Mouse (Mus musculus): Measurements from ENCODE around the gene Klkb1. TPM values are rescaled to one million over a fixed set of nuclear protein-coding genes. Genes with fewer than 3 reads are reported as not detected.
A peak's percentile ranks its signal among the peaks of the same experiment; 100 is the strongest.
"Not testable (repeated sequence)": the region's sequence is repeated elsewhere in the genome, so short reads cannot be mapped to it uniquely, and the experiment has no call there.

Gene Klkb1
- 0.15 and 0.24 TPM in 2 replicates for polyA plus RNA-seq (2012; ENCODE audit: insufficient read depth, insufficient read length, missing spikeins)

DNA sequence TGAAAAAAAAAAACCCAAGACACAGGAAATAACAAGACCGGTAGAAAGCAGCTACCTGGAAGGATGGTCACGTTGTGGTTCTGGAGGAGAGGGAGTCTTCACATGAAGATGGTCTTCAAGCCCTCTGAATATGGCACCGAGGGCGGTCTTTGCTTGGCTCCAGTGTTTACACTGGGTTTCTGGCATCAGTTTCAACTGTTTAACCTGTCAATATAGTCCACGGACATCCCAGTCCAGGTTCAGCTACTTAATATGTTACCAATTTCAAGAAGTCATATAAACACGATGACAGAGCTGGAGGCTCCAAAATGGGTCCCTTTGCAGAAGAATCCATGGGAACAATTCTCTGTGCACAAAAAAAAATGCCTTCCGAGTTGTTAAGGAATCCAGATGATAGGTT, at the start of gene Klkb1:
Gene Klkb1, minus strand, starts transcription at position 173 of the 400 bp plus-strand sequence.
- no peak within 1 kb of the TSS for H3K4me3 ChIP-seq (ENCODE audit: insufficient read depth, low read length)
- no peak for TF ChIP-seq POLR2A (IDR thresholded peaks at IDR 0.05; ENCODE audit: borderline replicate concordance, low read depth, low read length)
- TF ChIP-seq CTCF (IDR thresholded peaks at IDR 0.05; ENCODE audit: low read depth, low read length): no peak
- H3K27ac ChIP-seq (ENCODE audit: insufficient read depth, low read depth, low read length): no peak within 1 kb of the TSS
- H3K4me1 ChIP-seq (ENCODE audit: control insufficient read depth, insufficient read depth, low read length): 0 out of 2 replicates have a peak, but pooled peaks cover 2% of the 10 kb centered on the region

GRCm38 (mm10) chr8:45344298-45344697, 49.6 kb upstream of the Klkb1 start:
- TF ChIP-seq CTCF (IDR thresholded peaks at IDR 0.05; ENCODE audit: low read depth, low read length) (no peak), POLR2A (IDR thresholded peaks at IDR 0.05; ENCODE audit: borderline replicate concordance, low read depth, low read length) (no peak)
- Histone ChIP-seq H3K27ac (ENCODE audit: insufficient read depth, low read depth, low read length) (no peak overlapping the region), H3K4me3 (ENCODE audit: insufficient read depth, low read length) (no peak overlapping the region), H3K4me1 (ENCODE audit: control insufficient read depth, insufficient read depth, low read length) (no peaks in the 10 kb centered on the region)

GRCm38 (mm10) chr8:45341630-45342628, 47.3 kb upstream of the Klkb1 start:
- Histone ChIP-seq H3K27ac (ENCODE audit: insufficient read depth, low read depth, low read length) (no peak overlapping the region), H3K4me3 (ENCODE audit: insufficient read depth, low read length) (no peak overlapping the region), H3K4me1 (ENCODE audit: control insufficient read depth, insufficient read depth, low read length) (no peaks in the 10 kb centered on the region)
- TF ChIP-seq CTCF (IDR thresholded peaks at IDR 0.05; ENCODE audit: low read depth, low read length) (no peak), POLR2A (IDR thresholded peaks at IDR 0.05; ENCODE audit: borderline replicate concordance, low read depth, low read length) (no peak)

DNA sequence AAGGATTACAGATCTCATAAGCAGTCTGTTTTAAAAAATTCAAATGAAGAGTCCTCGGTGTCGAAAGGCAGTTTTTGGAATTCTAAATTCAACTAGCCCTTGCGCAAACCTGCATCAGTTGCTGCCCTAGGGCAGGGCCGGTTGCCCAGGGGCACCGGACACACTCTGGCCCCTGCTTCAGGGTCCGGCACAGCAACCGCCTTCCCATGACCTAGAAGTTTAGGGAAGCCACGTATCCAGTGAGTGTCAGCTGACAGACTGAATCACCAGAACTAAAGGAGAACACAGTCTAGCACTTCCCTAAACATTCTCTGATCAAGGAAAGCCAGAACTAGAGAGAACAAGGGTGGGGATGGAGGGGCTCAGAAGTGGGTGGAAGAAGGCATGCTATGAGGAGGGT, 38.8 kb upstream of the Klkb1 start:
- TF ChIP-seq CTCF (IDR thresholded peaks at IDR 0.05; ENCODE audit: low read depth, low read length) (no peak), POLR2A (IDR thresholded peaks at IDR 0.05; ENCODE audit: borderline replicate concordance, low read depth, low read length) (no peak)
- Histone ChIP-seq H3K4me1 (ENCODE audit: control insufficient read depth, insufficient read depth, low read length) (peaks cover 15% of the 10 kb centered on the region), H3K27ac (ENCODE audit: insufficient read depth, low read depth, low read length) (peak overlapping the region; percentile 94), H3K4me3 (ENCODE audit: insufficient read depth, low read length) (peak overlapping the region; percentile 90)

DNA sequence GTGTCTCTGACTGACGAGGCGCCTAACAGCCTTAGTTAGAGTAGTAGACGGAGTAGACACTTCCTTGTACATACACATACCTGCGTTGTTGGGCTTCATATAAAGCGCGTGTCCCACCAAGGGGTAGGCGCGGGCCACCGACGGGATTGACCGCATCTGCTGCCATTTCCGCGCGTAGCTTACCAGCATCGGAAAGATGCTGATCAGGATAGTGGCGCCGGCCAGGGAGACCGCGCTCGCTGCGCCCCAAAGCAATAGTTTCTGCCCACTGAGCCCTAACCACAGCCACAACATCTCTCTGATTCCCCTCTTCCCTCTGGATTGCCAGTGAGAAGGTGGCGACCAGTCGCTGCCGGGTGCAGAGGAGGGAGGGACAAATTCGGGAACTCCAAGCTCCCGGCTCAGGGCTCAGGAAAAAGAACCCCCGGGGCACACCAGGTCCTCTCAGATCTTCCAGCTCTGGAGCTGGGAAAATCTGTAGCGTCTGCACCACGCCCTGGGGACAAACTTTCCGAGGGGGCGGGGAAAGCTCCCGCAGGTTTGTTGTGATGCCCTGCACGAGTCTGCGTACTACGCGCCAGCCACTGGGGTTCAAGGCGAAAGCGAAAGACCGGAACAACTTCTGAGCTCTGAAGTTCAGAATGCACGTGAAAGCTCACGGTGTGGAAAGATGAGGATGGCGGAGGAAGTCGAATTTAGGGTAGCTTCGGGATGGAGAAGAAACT, 38.2 kb upstream of the Klkb1 start, which contains the start of gene Cyp4v3:
Gene Cyp4v3, minus strand, starts transcription at position 532 of the 725 bp plus-strand sequence.
- Histone ChIP-seq H3K4me3 (ENCODE audit: insufficient read depth, low read length) (peak within 1 kb of the TSS; percentile 90), H3K27ac (ENCODE audit: insufficient read depth, low read depth, low read length) (peak within 1 kb of the TSS; percentile 94), H3K4me1 (ENCODE audit: control insufficient read depth, insufficient read depth, low read length) (peaks cover 15% of the 10 kb centered on the region)
- no peak for TF ChIP-seq CTCF (IDR thresholded peaks at IDR 0.05; ENCODE audit: low read depth, low read length)
- peak; percentile 54; the same call in 1 of the 2 replicates for TF ChIP-seq POLR2A (IDR thresholded peaks at IDR 0.05; ENCODE audit: borderline replicate concordance, low read depth, low read length)

GRCm38 (mm10) chr8:45330856-45331255, 36.2 kb upstream of the Klkb1 start:
- Histone ChIP-seq H3K27ac (ENCODE audit: insufficient read depth, low read depth, low read length) (peak overlapping the region; percentile 50), H3K4me1 (ENCODE audit: control insufficient read depth, insufficient read depth, low read length) (peaks cover 15% of the 10 kb centered on the region), H3K4me3 (ENCODE audit: insufficient read depth, low read length) (peak overlapping the region; percentile 22)
- TF ChIP-seq POLR2A (IDR thresholded peaks at IDR 0.05; ENCODE audit: borderline replicate concordance, low read depth, low read length): no peak

- H3K4me3 ChIP-seq (ENCODE audit: insufficient read depth, low read length): no peak overlapping the region
- no peak overlapping the region for H3K27ac ChIP-seq (ENCODE audit: insufficient read depth, low read depth, low read length)
- H3K4me1 ChIP-seq (ENCODE audit: control insufficient read depth, insufficient read depth, low read length): peaks cover 15% of the 10 kb centered on the region
- no peak for TF ChIP-seq POLR2A (IDR thresholded peaks at IDR 0.05; ENCODE audit: borderline replicate concordance, low read depth, low read length)
- no peak for TF ChIP-seq CTCF (IDR thresholded peaks at IDR 0.05; ENCODE audit: low read depth, low read length)
Observed at GRCm38 (mm10) chr8:45329206-45329980, 34.7 kb upstream of the Klkb1 start.

DNA sequence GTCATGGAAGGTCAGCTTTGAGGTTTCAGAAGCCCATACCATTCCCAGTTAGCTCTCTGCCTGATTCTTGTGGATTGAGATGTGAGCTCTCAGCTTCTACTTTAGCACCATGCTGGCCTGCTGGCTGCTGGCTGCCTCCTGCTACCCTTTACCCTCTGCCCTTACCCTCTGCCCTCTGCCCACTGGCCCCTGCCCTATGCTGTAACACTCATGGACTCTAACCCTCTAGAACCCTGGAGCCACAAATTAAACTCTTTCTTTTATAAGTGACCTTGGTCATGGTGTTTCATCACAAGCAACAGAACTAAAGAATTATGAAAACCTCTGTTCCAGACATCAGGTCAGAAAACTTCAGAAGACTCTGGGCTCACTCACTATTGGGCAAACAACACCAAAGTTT, 32.4 kb upstream of the Klkb1 start:
- not testable (repeated sequence) for H3K4me3 ChIP-seq (ENCODE audit: insufficient read depth, low read length); H3K4me1 ChIP-seq (ENCODE audit: control insufficient read depth, insufficient read depth, low read length); H3K27ac ChIP-seq (ENCODE audit: insufficient read depth, low read depth, low read length)

- Histone ChIP-seq H3K4me1 (ENCODE audit: control insufficient read depth, insufficient read depth, low read length) (peaks cover under 1% of the 10 kb centered on the region; the same call in 1 of the 2 replicates), H3K27ac (ENCODE audit: insufficient read depth, low read depth, low read length) (no peak overlapping the region)
- TF ChIP-seq CTCF (IDR thresholded peaks at IDR 0.05; ENCODE audit: low read depth, low read length): no peak
- TF ChIP-seq POLR2A (IDR thresholded peaks at IDR 0.05; ENCODE audit: borderline replicate concordance, low read depth, low read length): no peak
Observed at GRCm38 (mm10) chr8:45324151-45324550, 29.5 kb upstream of the Klkb1 start.

More at GRCm38 (mm10) chr8:45324151-45324550, 29.5 kb upstream of the Klkb1 start:
- no peak overlapping the region for H3K4me3 ChIP-seq (ENCODE audit: insufficient read depth, low read length)

All from bone marrow macrophage, adult 2 months (primary cell).